Mouse (Mus musculus) heart, embryonic 15.5 days (tissue): ENCODE results near the gene Gpc3. TPM values are rescaled to one million over a fixed set of nuclear protein-coding genes. Genes with fewer than 3 reads are reported as not detected.
A peak's percentile ranks its signal among the peaks of the same experiment; 100 is the strongest.

Experiments used
- ATAC-seq: fragments of 200-750 bp; cut with Nextera tagmentation; replicated peaks from 2 replicates; pipeline ENCODE4 v1.8.0; 2017; ENCODE audit warnings: low read depth, moderate TSS enrichment; ENCODE audit not compliant: insufficient number of reproducible peaks, insufficient read depth, low FRiP score
- H3K27ac ChIP-seq: fragments of 300-500 bp; sonication (generic); 2 replicates; pipeline ENCODE4 v1.5.1; 2015; ENCODE audit warnings: mild to moderate bottlenecking, inconsistent platforms
- H3K27me3 ChIP-seq: fragments of 300-500 bp; sonication (generic); 2 replicates; pipeline ENCODE4 v1.6.1; 2015; ENCODE audit warnings: inconsistent platforms
- H3K36me3 ChIP-seq: fragments of 300-500 bp; sonication (generic); 2 replicates; pipeline ENCODE4 v1.6.1; 2015; ENCODE audit warnings: mild to moderate bottlenecking, inconsistent platforms
- H3K4me1 ChIP-seq: fragments of 300-500 bp; sonication (generic); replicated peaks from 2 replicates; pipeline ENCODE4 v1.6.1; 2015; ENCODE audit warnings: inconsistent platforms
- H3K4me2 ChIP-seq: fragments of 300-500 bp; sonication (generic); 2 replicates; pipeline ENCODE4 v1.6.1; 2015; ENCODE audit warnings: inconsistent platforms, mild to moderate bottlenecking, moderate library complexity
- H3K4me3 ChIP-seq: fragments of 300-500 bp; sonication (generic); 2 replicates; pipeline ENCODE4 v1.5.1; 2015; ENCODE audit warnings: mild to moderate bottlenecking, inconsistent platforms
- H3K9ac ChIP-seq: fragments of 300-500 bp; sonication (generic); 2 replicates; pipeline ENCODE4 v1.6.1; 2015; ENCODE audit warnings: mild to moderate bottlenecking, inconsistent platforms
- H3K9me3 ChIP-seq: fragments of 300-500 bp; sonication (generic); replicated peaks from 2 replicates; pipeline ENCODE4 v1.6.1; 2016; ENCODE audit warnings: inconsistent platforms
- WGBS: fragments of 180-500 bp; shearing (Covaris S2); methylation state at CpG from one replicate; pipeline ENCODE4 v1.1.7; 2015; ENCODE audit warnings: mixed read lengths; 5-methylcytosine and 5-hydroxymethylcytosine counted together
- polyA plus RNA-seq: library from polyadenylated mRNA; unstranded; fragments of >200 nt; fragmentation: Nextera tagmentation; extraction: Ambion mirVana; gene quantifications from 2 replicates; pipeline ENCODE4 v1.2.1, GENCODE M21; 2015

The Gpc3 gene
- polyA plus RNA-seq, 1 experiment from 2014 or later = 447 TPM

- ATAC-seq = no peak
- Histone ChIP-seq H3K4me1 (no peaks in the 10 kb centered on the region; the same call in 1 of the 2 replicates), H3K4me3 (no peak overlapping the region), H3K27ac (no peak overlapping the region), H3K9ac (no peak overlapping the region), H3K36me3 (no peaks in the 10 kb centered on the region), H3K9me3 (no peaks in the 10 kb centered on the region), H3K27me3 (no peaks in the 10 kb centered on the region), H3K4me2 (no peak overlapping the region)
- WGBS = 80% methylated on average over 6 of the region's 6 CpGs
These were observed 56.3 kb downstream of the Gpc3 start for GRCm38 (mm10) chrX:52557489-52557888.

- WGBS = 67% methylated on average over 1 of the region's 1 CpGs
- Histone ChIP-seq H3K36me3 (no peaks in the 10 kb centered on the region), H3K4me1 (peaks cover 3% of the 10 kb centered on the region; the same call in 1 of the 2 replicates), H3K4me3 (no peak overlapping the region), H3K9me3 (no peaks in the 10 kb centered on the region), H3K4me2 (no peak overlapping the region), H3K27me3 (no peaks in the 10 kb centered on the region), H3K27ac (no peak overlapping the region), H3K9ac (no peak overlapping the region)
- no peak for ATAC-seq
These were observed 62.5 kb downstream of the Gpc3 start for GRCm38 (mm10) chrX:52551296-52551695.

- no peak for ATAC-seq
- H3K4me3 ChIP-seq = no peak overlapping the region
- H3K4me2 ChIP-seq = no peak overlapping the region
- no peaks in the 10 kb centered on the region for H3K27me3 ChIP-seq
- H3K9me3 ChIP-seq = no peaks in the 10 kb centered on the region
- no peaks in the 10 kb centered on the region for H3K36me3 ChIP-seq
- H3K9ac ChIP-seq = no peak overlapping the region
- WGBS = 55% methylated on average over 3 of the region's 3 CpGs
- peaks cover 3% of the 10 kb centered on the region; the same call in 1 of the 2 replicates for H3K4me1 ChIP-seq
- H3K27ac ChIP-seq = no peak overlapping the region
These were observed 69.1 kb downstream of the Gpc3 start for GRCm38 (mm10) chrX:52544623-52545022.

GRCm38 (mm10) chrX:52537282-52537681 lies 76.5 kb downstream of the Gpc3 start:
- Histone ChIP-seq H3K9ac (no peak overlapping the region), H3K27ac (no peak overlapping the region), H3K4me1 (no peaks in the 10 kb centered on the region), H3K4me2 (no peak overlapping the region), H3K9me3 (no peaks in the 10 kb centered on the region), H3K36me3 (no peaks in the 10 kb centered on the region), H3K27me3 (no peaks in the 10 kb centered on the region), H3K4me3 (no peak overlapping the region)
- ATAC-seq = no peak
- WGBS = 68% methylated on average over 5 of the region's 5 CpGs

GRCm38 (mm10) chrX:52533766-52534165 lies 80.0 kb downstream of the Gpc3 start:
- Histone ChIP-seq H3K4me1 (no peaks in the 10 kb centered on the region), H3K36me3 (no peaks in the 10 kb centered on the region), H3K27ac (no peak overlapping the region), H3K4me3 (no peak overlapping the region), H3K4me2 (no peak overlapping the region), H3K9ac (no peak overlapping the region), H3K9me3 (no peaks in the 10 kb centered on the region), H3K27me3 (no peaks in the 10 kb centered on the region)
- WGBS = 58% methylated on average over 1 of the region's 1 CpGs
- no peak for ATAC-seq

GRCm38 (mm10) chrX:52533098-52533497 lies 80.7 kb downstream of the Gpc3 start:
- 55% methylated on average over 4 of the region's 4 CpGs for WGBS
- H3K9me3 ChIP-seq = no peaks in the 10 kb centered on the region
- ATAC-seq = no peak

GRCm38 (mm10) chrX:52532124-52532523 lies 81.6 kb downstream of the Gpc3 start:
- Histone ChIP-seq H3K4me1 (no peaks in the 10 kb centered on the region), H3K4me3 (no peak overlapping the region), H3K27me3 (no peaks in the 10 kb centered on the region), H3K4me2 (no peak overlapping the region), H3K9me3 (no peaks in the 10 kb centered on the region), H3K36me3 (no peaks in the 10 kb centered on the region), H3K27ac (no peak overlapping the region), H3K9ac (no peak overlapping the region)
- WGBS = 69% methylated on average over 2 of the region's 2 CpGs
- ATAC-seq = no peak

More at GRCm38 (mm10) chrX:52533098-52533497, 80.7 kb downstream of the Gpc3 start:
- Histone ChIP-seq H3K9ac (no peak overlapping the region), H3K4me2 (no peak overlapping the region), H3K27ac (no peak overlapping the region), H3K4me1 (no peaks in the 10 kb centered on the region), H3K4me3 (no peak overlapping the region), H3K27me3 (no peaks in the 10 kb centered on the region), H3K36me3 (no peaks in the 10 kb centered on the region)

- ATAC-seq = no peak
- H3K27me3 ChIP-seq = no peaks in the 10 kb centered on the region
- H3K4me2 ChIP-seq = no peak overlapping the region
- no peak overlapping the region for H3K27ac ChIP-seq
- no peaks in the 10 kb centered on the region for H3K9me3 ChIP-seq
- no peak overlapping the region for H3K9ac ChIP-seq
- H3K4me3 ChIP-seq = no peak overlapping the region
- H3K4me1 ChIP-seq = no peaks in the 10 kb centered on the region
- WGBS = 68% methylated on average over 5 of the region's 5 CpGs
- H3K36me3 ChIP-seq = no peaks in the 10 kb centered on the region
These were observed 87.7 kb downstream of the Gpc3 start for GRCm38 (mm10) chrX:52526086-52526485.

GRCm38 (mm10) chrX:52525132-52525531 lies 88.6 kb downstream of the Gpc3 start:
- H3K9ac ChIP-seq = no peak overlapping the region
- no peak overlapping the region for H3K4me2 ChIP-seq
- no peaks in the 10 kb centered on the region for H3K9me3 ChIP-seq
- ATAC-seq = no peak
- no peaks in the 10 kb centered on the region for H3K36me3 ChIP-seq
- H3K27ac ChIP-seq = no peak overlapping the region
- no peaks in the 10 kb centered on the region for H3K27me3 ChIP-seq
- H3K4me1 ChIP-seq = no peaks in the 10 kb centered on the region
- no peak overlapping the region for H3K4me3 ChIP-seq
- WGBS = 39% methylated on average over 3 of the region's 3 CpGs

GRCm38 (mm10) chrX:52514553-52514952 lies 99.2 kb downstream of the Gpc3 start:
- Histone ChIP-seq H3K27ac (peak overlapping the region; percentile 51), H3K36me3 (no peaks in the 10 kb centered on the region), H3K9ac (no peak overlapping the region), H3K4me3 (no peak overlapping the region), H3K4me1 (0 out of 2 replicates have a peak, but pooled peaks cover 2% of the 10 kb centered on the region), H3K27me3 (no peaks in the 10 kb centered on the region), H3K9me3 (no peaks in the 10 kb centered on the region), H3K4me2 (no peak overlapping the region)
- WGBS = 35% methylated on average over 3 of the region's 3 CpGs
- no peak for ATAC-seq

- H3K4me3 ChIP-seq = no peak overlapping the region
- no peaks in the 10 kb centered on the region for H3K9me3 ChIP-seq
- H3K4me1 ChIP-seq = peaks cover 7% of the 10 kb centered on the region; the same call in 1 of the 2 replicates
- 79% methylated on average over 4 of the region's 4 CpGs for WGBS
- H3K9ac ChIP-seq = no peak overlapping the region
- no peaks in the 10 kb centered on the region for H3K36me3 ChIP-seq
- no peak overlapping the region for H3K27ac ChIP-seq
- no peak overlapping the region for H3K4me2 ChIP-seq
- no peak for ATAC-seq
- no peaks in the 10 kb centered on the region for H3K27me3 ChIP-seq
These were observed 102.6 kb downstream of the Gpc3 start for GRCm38 (mm10) chrX:52511151-52511550.

GRCm38 (mm10) chrX:52503857-52504256 lies 109.9 kb downstream of the Gpc3 start:
- Histone ChIP-seq H3K4me2 (no peak overlapping the region), H3K4me1 (peaks cover 6% of the 10 kb centered on the region; the same call in 1 of the 2 replicates), H3K9ac (no peak overlapping the region), H3K36me3 (no peaks in the 10 kb centered on the region), H3K4me3 (no peak overlapping the region), H3K9me3 (no peaks in the 10 kb centered on the region), H3K27me3 (no peaks in the 10 kb centered on the region), H3K27ac (0 out of 2 replicates have a peak overlapping the region, but pooled peaks have one; percentile 16)
- WGBS = 29% methylated on average over 3 of the region's 3 CpGs
- 0 out of 2 replicates have a peak, but pooled peaks have one; percentile 35 for ATAC-seq
